Mouse (Mus musculus) ovary, adult 18-20 months (tissue): Measurements from ENCODE around the gene Rai1.

Experiments
- DNase-seq: peaks from one replicate; pipeline ENCODE4 v3.0.0; 2022; ENCODE audit warnings: low spot score, mixed read lengths

Gene Rai1

DNA sequence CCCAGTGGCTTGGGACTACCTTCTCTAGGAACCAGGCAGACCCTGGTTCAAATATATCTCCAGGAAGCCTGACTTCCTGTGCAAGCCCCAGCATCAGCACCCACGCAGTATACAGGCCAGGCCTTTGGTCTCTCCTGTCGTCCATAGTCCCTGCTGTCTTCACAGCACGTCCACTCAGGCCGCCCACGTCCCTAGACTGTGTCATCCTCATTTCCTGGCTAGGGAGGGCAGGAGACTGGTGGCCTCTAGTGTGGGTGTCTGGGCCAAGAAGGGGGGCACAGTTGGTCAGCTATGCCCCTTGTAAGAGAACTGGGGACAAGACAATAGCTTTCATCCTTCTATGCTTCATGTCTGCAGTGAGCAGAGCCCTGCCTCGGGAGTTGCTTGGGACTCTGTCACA is 87.7 kb downstream of the Rai1 start:
- DNase-seq: no peak

DNA sequence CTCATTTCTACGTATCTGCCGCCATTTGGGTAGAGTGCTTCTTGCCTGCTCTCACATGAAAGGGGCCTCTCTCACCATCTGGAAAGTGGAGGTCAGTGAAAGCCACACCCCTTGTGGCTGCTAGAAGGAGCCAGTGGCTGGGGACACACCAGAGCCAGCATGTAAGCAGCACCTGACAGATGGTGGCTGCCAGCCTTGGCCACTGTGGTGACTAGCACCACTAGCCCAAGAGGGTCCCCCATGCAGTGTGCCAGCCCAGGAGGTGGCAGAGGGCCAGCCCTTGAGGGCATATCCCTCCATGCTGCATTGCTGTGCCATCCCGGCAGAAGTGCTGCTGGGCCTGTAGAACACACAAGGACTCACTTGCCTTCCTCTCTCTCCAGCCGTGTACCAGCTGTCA is 88.7 kb downstream of the Rai1 start:
- DNase-seq: no peak

DNA sequence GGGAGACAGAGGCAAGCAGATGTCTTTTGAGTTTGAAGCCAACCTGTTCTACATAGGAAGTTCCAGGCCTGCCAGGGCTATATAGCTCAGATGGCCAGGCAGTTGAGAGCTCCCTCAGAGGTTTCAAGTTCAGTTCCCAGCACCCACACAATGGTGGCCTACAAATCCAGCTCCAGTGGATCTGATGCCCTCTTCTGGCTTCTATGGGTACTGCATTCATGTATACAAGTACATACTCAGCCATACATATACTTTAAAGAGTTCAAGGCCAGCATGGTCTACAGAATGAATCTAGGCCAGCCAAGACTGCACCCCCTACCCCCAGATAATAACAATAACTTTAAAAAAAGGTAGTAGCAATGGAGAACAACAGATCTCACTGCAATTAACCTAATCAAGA is 90.3 kb downstream of the Rai1 start:
- DNase-seq: no peak

DNA sequence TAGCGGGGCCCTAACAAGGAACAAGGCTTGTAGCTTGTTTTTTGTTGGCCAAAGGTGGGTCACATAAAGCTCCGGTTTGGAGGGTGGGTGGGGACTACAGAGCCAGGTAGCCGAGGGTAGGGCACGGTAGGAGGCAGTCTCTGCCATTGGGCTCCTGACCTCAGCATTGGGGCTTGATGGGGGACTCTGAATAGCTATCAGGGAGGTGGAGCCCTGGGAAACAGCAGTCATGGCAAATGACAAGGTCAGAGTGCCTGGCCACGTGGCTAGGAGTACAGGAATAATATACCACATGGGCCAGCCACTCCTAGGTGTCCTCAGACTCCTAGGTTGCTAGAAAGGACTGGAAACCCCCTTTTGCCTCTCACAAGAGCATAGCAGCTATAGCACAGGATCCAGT is 91.5 kb downstream of the Rai1 start:
- no peak for DNase-seq

DNA sequence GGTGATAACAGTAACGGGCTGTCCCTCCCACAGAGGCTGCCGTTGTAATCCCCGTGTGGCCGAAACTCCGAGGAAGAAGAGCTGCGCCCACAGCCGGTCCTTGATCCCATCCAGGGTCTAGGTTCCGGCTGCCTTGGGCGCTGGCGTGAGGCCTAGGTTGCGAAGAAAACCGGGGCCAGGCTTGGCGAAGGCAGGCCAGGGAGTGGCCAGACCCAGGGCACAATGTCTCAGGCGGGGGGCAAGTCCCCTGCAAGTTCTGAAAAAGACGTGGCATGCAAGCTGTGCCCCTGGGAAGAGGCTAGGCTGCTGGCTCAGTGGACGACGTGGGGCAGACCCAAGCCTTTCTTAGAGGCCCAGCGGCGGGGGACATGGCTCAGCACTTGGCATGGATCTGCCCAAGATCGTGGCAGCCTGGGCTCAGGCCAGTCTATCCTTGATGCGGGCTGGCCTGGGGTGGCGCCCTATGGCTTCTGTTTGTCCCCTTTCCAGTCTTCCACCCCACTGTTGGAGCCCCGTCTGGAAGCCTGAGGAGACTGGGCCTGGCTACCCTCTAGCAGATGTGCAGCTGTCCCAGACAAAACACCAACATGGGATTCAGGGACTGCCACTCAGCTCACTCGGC is 93.3 kb downstream of the Rai1 start:
- DNase-seq: peak; percentile 33

DNA sequence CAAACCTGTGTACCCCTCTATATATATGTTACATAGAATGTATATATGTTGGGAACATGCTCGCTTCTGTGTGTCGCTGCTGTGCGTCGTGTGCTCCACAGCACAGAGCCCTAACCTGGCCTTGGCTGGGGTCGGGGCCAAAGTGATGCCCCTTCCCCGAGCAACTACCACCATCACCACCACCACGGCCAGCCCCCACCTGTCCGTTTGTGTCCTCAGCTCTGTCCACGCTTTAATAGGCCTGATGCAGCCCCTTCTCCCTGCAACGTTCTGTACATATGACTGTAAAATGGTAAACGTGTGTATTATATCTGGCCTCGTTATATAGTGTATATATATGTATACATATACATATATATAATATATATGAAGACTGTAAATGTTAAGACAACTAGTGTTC is 93.8 kb downstream of the Rai1 start:
- no peak for DNase-seq

DNA sequence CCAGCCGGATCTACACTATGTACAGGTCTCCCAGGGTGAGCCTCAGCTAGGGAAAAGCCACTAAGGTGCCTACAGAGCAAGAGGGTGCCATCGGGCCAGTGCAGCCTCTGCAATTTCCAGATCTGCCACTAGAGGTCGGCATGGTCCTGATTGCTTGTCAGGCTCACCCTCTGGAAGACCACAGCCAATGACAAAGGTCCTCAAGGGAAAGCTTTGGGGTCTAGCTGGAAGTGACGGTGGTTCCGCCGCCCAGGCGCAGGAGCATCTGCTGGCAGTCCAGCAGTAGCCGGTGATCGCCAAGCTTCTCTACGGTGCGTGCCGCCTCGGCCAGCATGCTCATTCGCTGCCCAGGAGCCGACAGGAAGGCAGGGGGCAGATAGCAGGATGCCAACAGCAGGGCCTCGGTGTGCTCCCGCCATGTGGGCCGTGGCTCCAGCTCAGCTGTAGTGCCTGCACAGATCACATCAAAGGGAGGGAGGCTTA is 94.9 kb downstream of the Rai1 start:
- DNase-seq: peak; percentile 65

DNA sequence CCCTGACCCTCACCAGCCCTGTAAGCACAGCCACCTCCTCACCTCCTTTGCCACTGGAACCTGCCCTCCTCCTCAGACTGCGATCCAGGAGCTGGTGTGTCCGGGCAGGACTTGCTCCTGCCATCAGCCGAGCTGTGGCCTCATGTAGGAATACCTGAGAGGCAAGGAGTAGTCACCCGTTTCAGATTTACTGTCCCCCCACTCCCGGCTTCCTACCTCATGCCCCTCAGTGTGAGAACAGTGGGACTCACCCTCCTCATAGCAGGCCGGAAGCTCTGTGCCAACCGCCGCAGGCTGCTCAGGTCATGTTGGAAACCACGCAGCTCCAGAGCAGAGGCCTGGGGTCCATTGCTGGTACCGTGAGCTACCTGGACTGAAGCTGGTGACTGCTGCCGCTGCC is 95.6 kb downstream of the Rai1 start:
- DNase-seq: no peak

DNA sequence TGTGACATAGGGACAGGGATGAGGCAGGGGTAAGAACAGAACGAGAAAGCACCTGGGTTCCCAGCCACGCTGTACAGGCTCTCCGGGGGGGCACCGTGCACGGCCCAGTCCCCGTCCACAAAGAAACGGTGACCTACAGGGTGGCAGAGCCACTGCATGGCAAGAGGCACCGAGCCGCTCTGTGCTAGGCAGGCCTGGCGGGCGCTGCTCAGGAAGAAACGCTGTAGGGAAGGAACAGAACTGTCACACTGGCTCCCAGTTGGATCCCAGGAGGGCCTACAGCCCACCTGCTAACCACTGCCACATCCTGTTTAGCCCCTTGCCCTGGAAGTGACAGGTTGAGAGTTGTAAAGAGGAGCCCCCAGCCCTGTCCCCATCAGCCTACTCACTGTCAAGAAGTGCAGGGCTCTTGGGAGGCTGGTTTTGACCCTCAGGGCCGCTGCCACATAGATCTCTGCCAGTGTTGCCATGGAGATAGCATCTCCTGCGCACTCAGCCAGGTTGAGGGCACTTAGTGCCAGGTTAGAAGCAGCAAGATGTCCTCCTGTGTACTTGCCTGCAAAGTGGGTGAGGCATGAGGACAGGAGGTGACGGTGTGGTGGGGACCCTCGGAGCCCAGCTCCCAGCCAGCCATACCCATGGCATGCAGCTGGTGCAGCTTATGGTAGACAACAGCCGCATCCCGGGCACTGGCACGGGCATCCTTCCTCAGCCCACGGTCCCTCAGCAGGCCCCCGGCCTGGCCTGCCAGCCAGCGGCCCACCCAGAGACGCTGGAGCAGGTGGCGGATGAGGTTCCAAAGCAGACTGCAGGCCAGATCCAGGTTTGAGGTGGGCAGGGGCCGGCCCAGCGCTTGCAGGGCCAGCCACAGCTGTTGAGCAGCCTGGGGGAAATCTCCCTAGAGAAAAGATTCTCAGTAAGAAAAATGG is 98.2 kb downstream of the Rai1 start:
- DNase-seq: no peak

DNA sequence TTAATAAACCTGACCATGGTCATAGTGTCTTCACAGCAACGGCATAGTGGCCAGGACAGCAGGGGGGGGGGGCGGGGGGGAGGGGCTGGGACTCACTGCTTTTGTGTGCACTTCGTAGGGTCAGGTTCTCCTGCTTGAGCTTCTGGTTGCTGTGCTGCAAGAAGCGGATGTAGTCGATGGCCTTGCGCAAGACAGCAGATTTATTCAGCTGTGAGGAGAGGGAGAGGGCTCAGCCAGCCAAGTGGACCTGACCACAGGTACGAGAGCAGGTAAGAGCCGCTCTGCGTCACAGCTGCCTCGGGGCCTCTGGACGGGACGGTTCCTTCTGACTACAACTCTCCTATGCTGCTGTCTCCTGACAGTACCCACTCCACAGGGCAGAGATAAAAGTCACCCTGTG is 100.2 kb downstream of the Rai1 start:
- no peak for DNase-seq

DNA sequence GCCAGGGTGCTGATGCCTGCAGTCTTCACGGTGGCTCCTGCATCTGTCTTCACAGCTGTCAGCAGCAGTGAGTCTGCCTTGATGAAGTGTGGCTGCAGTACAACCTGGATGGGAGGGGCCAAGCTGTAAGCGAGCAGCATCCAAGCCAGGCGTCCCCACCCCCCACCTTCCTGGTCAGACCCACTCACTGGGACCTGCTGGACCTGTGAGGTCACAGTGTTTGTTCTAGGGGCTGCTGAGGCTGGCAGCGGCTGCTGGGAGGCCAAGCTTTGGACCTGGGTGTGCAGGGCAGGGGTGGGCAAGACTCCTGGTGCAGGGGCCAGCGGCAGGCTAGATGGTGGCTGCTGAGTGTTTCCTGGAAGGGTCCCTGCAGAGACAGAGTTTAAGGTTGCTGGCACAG is 101.4 kb downstream of the Rai1 start:
- no peak for DNase-seq

DNA sequence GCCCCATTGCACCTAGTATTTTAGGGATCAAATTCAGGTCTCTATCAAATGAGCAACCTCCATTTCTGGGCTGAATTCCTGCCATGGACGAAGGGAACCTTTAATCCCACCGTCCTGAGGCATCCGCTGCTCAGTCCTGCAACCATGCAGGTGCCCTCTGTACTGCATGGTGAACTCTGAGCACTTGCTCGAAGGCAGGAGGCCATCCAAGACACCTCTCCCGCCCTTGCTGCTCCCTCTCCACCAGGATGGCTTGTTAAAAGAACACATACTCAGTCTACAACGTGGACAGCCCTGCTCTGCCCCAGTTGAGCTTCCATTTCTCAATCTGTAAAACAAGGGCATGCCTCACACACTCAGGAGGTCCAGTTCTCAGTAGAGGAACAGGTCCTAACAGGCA is 103.4 kb downstream of the Rai1 start:
- no peak for DNase-seq

DNA sequence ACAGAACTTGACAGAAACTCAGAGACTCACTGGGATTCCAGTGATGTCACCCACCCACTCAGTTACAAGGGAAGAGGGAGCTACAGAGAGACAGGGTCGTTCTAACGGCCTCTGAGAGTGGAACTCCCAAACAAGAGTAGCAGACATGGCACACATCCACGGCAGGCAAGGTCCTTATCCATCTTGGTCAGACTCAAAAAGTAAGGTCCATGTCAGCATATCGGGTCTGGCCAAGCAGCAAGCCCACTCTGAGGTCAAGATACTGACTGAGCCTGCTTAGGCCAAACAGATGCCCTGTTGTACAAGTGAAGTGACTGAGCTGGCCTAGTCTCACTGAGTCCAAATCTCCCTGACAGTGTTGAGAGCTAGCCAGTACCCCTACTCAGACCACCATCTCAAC is 103.9 kb downstream of the Rai1 start:
- DNase-seq: no peak

DNA sequence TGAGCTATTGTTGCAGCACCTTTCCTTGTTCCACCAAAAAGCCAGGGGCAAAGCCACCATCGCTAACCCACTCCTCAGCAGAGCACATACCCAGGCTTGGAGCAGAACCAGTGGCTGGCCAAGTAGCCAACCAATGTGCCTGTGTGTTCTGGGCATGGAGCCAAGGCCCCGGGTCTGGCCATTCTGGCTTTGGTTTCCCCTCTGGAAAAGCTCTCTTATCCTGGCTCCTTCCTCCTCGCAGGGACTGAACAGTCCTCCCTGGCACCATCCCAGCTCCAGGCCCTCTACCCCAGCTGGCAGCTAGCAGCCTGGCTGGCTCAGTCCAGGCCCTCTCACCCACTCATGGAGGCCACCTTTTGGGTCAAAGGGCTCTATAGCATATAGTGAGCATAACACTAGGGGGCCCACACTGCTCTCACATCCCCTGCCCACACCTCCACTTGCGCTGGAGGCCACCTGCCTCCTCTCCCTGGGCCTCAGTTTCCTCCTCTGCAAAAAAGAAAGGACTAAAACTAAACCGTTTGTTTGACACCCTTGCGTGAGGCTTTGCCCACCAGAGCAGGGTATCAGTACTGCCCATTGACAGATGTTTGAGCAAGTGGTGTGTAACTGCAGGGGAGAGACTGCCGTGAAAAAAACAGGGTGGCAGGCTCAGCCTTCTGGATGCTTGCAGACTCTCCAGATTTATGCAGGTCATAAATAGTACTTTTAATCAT is 104.6 kb downstream of the Rai1 start:
- DNase-seq: peak; percentile 70

DNA sequence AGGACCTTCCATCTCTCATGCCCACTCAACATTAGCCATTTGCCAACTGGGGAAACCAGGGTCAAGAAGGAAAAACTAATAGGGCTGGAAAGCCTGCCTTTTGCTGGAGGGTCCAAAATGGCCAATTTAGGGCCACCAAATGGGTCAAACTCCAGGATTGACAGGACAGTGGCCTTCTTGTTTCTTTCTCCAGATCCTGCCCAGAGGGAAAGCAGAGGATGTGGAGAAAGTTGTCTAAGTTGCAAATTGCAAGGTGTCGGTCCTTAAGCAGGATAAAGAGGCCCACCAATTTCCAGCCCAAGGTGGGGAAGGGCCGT is 105.1 kb downstream of the Rai1 start:
- DNase-seq: no peak

DNA sequence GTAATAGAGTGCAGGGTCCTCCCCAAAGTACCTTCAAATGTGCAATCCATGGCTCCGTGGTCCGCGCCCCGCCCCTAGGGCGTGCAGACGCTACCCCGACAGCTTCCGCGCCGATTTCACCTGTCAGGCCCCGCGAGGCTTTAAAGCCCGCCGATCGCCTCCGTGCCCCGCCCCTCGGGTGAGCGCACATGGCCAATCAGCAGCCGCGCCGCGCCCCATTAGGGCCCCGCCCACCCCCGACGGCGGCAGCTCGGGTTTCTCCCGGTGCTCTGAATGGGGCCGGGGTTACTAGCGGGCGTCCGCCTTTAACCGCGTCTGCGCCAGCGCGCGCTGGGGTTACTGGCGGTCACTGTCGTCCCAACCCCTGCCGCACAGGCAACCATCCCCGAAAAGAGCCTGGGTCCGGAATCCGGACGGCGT is 105.5 kb downstream of the Rai1 start:
- DNase-seq: peak; percentile 90

DNA sequence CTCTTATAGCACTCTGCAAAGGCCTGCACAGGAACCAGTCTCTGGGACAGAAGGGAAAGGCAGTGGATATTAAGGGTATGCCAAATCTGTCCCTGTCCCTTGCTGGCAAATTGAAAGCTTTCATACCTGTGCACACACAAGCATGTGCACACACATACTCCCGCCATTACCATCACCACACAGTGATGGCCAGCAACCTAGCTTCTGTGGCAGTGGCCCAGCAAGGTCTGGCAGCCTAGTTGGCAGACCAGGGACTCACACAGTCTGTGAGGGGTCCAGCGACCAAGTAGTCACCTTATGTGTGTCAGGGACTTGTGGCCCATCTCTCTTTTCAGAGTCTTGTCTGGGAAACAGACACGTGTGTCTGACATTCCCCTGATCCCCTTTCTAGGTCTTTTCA is 106.3 kb downstream of the Rai1 start:
- DNase-seq: no peak

DNA sequence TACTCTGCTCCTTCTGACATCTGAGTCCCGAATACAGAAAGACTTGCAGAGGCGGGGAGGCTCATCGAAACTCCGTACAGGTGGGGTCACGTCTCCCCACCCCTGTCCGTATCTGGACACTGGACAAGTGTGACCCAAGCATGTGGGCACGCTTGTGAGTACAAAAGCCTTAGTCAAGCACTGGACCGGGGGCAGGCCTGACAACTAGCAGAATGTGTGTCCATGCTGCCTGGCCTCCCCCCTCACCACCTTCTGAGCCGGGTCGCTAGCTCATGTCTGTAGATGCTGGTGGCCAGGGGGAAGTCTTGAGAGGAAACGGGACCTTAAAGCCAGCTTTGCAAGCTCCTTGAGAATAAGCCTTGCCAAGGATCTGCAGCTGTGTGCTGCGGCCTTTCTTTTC is 106.9 kb downstream of the Rai1 start:
- no peak for DNase-seq

DNA sequence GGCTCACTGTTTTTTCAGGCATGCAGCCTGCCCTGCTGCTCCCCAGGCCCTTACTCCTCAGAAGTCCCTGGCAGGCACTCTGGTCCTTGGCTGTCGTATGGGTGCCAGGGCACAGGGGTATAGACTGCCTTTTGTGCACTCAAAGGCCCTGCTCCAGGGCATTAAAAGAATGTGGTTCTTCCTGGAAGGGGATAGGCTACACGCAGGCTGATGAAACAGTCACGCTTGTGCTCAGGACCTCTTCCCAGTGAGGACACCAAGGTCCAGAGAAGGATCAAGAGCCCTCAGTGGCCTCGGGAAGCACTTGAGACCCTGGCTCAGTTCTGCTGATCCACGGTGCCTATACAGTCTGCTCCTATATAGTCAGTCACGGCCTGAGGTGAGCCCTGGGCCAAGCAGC is 108.5 kb downstream of the Rai1 start:
- no peak for DNase-seq

DNA sequence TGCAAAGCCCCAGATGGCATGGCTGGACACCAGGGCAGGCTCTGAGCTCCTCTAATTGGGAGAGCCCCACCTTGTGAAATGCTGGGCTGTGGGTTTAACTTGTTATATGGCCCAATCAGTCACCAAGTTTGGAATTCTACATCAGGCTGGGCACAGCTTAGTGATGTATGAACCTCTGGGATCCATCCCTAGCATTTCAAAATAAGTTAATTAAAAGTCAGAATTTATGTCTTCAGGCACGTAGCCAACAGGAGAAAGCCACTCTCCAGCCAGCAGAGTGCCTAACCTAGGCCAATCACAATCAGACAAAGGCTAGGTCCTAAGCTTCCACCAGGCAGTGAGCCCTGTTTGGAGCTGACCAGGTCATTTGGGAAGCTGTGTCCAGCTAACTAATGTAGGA is 111.9 kb downstream of the Rai1 start:
- no peak for DNase-seq

DNA sequence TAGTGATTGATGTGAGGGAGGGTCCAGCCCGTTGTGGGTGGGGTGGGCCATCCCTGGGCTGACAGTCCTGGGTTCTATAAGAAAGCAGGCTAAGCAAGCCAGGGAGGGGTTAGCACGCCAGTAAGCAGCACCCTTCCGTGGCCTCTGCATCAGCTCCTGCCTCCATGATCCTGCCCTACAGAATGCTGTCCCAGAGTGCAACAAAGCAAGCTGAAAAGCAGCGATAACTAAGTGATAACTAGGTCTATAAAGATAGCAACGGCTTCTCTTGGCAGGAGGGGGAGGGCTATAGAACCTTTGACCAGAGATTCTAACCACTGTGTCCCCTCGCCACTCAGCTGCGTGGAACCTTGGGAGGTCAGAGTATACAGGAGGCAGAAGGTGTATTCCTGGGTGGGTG is 112.7 kb downstream of the Rai1 start:
- no peak for DNase-seq

DNA sequence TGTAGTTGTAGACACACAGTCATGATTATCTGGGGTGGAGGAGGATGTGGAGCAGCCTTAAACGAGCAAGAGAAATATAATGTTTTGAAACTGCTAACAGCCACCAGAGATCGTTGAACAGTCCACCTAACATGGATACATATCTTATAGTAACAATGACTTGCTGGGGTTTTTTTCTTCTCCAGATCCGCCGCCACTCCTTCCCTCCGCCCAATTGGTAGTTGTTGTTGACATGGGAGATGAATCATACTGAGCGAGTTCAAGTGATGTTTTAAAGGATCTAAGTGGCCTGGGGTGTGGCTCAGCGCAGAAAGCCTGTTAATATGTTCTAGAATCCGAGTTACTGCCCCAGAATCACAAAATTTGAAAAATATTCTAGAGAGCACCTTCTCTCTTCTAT is 114.8 kb downstream of the Rai1 start:
- no peak for DNase-seq

DNA sequence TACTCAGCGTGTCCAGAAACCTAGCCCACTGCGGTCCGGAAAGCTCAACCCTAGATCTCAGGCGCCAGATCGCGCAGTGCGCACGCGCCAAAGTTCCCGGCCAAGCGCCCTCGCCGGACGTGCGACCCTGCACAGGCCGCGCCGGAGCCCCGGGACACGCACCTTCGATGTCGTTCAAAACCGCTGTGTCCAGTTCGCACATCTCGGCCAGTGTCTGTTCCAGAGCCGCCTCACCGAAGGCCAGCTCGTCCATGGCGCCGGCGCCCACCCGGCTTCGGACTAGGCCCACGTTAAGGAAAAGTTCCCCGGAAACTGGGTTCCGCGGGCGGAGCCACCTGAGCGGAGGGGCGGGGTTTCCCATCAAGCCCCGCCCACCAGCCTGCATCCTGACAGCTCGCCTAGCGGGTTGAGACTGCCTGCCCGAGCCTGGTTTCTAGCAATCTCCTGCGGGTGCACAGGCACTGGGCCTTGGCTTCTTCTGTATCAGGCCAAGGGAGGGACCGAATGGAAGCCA is 115.5 kb downstream of the Rai1 start:
- peak; percentile 80 for DNase-seq
